ENCODE assay signal across 9 mouse cellular contexts in genomic region chr5:148180590-148181307, GRCm38 (mm10).
DNase-seq lines count a peak whose midpoint lies in the region; ATAC-seq and TF ChIP-seq lines count a peak whose summit lies in the region.
"Had no signal": no experiment of that assay in that cellular context is flagged by ENCODE, and none has a peak within 500 bp of the region (broad histone marks: within the 10 kb centered on the region; RNA-seq: fewer than 3 reads in every experiment).

No protein-coding gene starts in this region.

- H3K27ac ChIP-seq in heart, adult 2 months: no peak overlapping the region
- no peak overlapping the region for H3K27ac ChIP-seq in heart, embryonic 10.5 days
- no peak overlapping the region for H3K27ac ChIP-seq in MEL (ENCODE audit: control insufficient read depth, low read depth, low read length)
- 0 out of 2 replicates have a peak overlapping the region, but pooled peaks have one; percentile 19 for H3K27ac ChIP-seq in embryonic facial prominence, embryonic 10.5 days (replicated peaks)
- 0 out of 2 replicates have a peak overlapping the region, but pooled peaks have one; percentile 29 for H3K27ac ChIP-seq in hindbrain, embryonic 10.5 days
- H3K27ac ChIP-seq in limb, embryonic 13.5 days: no peak overlapping the region
- no peak overlapping the region for H3K27ac ChIP-seq in neural tube, embryonic 12.5 days
- H3K27ac ChIP-seq: limb, embryonic 12.5 days had no signal

- H3K79me2 ChIP-seq in heart, adult 2 months (replicated peaks; ENCODE audit: control insufficient read depth, insufficient read depth, low read length): no peaks in the 10 kb centered on the region
- no peaks in the 10 kb centered on the region for H3K79me2 ChIP-seq in MEL (ENCODE audit: control insufficient read depth, insufficient read depth, low read length, poor library complexity)

- H3K4me2 ChIP-seq in limb, embryonic 13.5 days (replicated peaks): no peak overlapping the region
- no peak overlapping the region for H3K4me2 ChIP-seq in neural tube, embryonic 12.5 days (replicated peaks)
- H3K4me2 ChIP-seq: limb, embryonic 12.5 days had no signal

- no peak for TF ChIP-seq POLR2A in heart, adult 2 months (IDR thresholded peaks at IDR 0.05; ENCODE audit: insufficient read depth, low read depth, low read length)
- no peak for TF ChIP-seq POLR2A in MEL (IDR thresholded peaks at IDR 0.05; ENCODE audit: control insufficient read depth in 1 of 2, insufficient read depth in 1 of 2, low read depth in 1 of 2, low read length in 2 of 2, poor library complexity in 1 of 2)

- peaks cover 4% of the 10 kb centered on the region; the same call in 1 of the 2 replicates for H3K9me3 ChIP-seq in heart, embryonic 10.5 days
- no peaks in the 10 kb centered on the region for H3K9me3 ChIP-seq in MEL (replicated peaks; ENCODE audit: insufficient read depth, low read length)
- H3K9me3 ChIP-seq in embryonic facial prominence, embryonic 10.5 days: peaks cover 5% of the 10 kb centered on the region; the same call in 1 of the 2 replicates
- peaks cover 32% of the 10 kb centered on the region for H3K9me3 ChIP-seq in hindbrain, embryonic 10.5 days
- H3K9me3 ChIP-seq in limb, embryonic 13.5 days: peaks cover 13% of the 10 kb centered on the region
- H3K9me3 ChIP-seq in neural tube, embryonic 12.5 days: peaks cover 7% of the 10 kb centered on the region; the same call in 1 of the 2 replicates

- no peak overlapping the region for H3K4me3 ChIP-seq in heart, adult 2 months
- H3K4me3 ChIP-seq in heart, embryonic 10.5 days: no peak overlapping the region
- H3K4me3 ChIP-seq in MEL (ENCODE audit: control insufficient read depth in 1 of 2, insufficient read depth in 1 of 2, low read depth in 2 of 2, low read length in 2 of 2): no peak overlapping the region
- H3K4me3 ChIP-seq in embryonic facial prominence, embryonic 10.5 days: no peak overlapping the region
- H3K4me3 ChIP-seq in hindbrain, embryonic 10.5 days: no peak overlapping the region
- H3K4me3 ChIP-seq in limb, embryonic 13.5 days: no peak overlapping the region
- H3K4me3 ChIP-seq in neural tube, embryonic 12.5 days: no peak overlapping the region
- H3K4me3 ChIP-seq: limb, embryonic 12.5 days had no signal

- no peaks in the 10 kb centered on the region for H3K36me3 ChIP-seq in heart, adult 2 months (ENCODE audit: control insufficient read depth, insufficient read depth, low read length)
- no peaks in the 10 kb centered on the region for H3K36me3 ChIP-seq in heart, embryonic 10.5 days
- H3K36me3 ChIP-seq in MEL (ENCODE audit: control insufficient read depth in 1 of 2, insufficient read depth in 2 of 2, low read length in 2 of 2): no peaks in the 10 kb centered on the region
- H3K36me3 ChIP-seq in embryonic facial prominence, embryonic 10.5 days (replicated peaks): no peaks in the 10 kb centered on the region
- no peaks in the 10 kb centered on the region for H3K36me3 ChIP-seq in hindbrain, embryonic 10.5 days
- H3K36me3 ChIP-seq in limb, embryonic 13.5 days: no peaks in the 10 kb centered on the region
- no peaks in the 10 kb centered on the region for H3K36me3 ChIP-seq in neural tube, embryonic 12.5 days
- H3K36me3 ChIP-seq: limb, embryonic 12.5 days had no signal

- peak; percentile 80 for TF ChIP-seq CTCF in heart, adult 2 months (IDR thresholded peaks at IDR 0.05)
- TF ChIP-seq CTCF in MEL (IDR thresholded peaks at IDR 0.05 in 2 of 3, conservative IDR thresholded peaks at IDR 0.05 in 1 of 3; ENCODE audit: control insufficient read depth in 1 of 3, insufficient read depth in 1 of 3, low read depth in 2 of 3, low read length in 3 of 3, poor library complexity in 1 of 3, severe bottlenecking in 1 of 3): peak; percentile 41 to 72 (median 65)

- intact Hi-C loops in heart, adult 2 months (cut with DNase I): loop anchor here (2.0 kb wide), 1 partner anchor 58 kb away; no protein-coding TSS in a partner anchor

- no peak overlapping the region for H3K9ac ChIP-seq in heart, adult 2 months (ENCODE audit: low read depth, low read length)
- H3K9ac ChIP-seq in MEL (ENCODE audit: control insufficient read depth, low read depth, low read length, poor library complexity, severe bottlenecking): no peak overlapping the region
- H3K9ac ChIP-seq in limb, embryonic 13.5 days: no peak overlapping the region
- H3K9ac ChIP-seq in neural tube, embryonic 12.5 days: no peak overlapping the region
- H3K9ac ChIP-seq: limb, embryonic 12.5 days had no signal

- DNase-seq in heart, adult 2 months: peak; percentile 24 to 52
- DNase-seq in heart, embryonic 10.5 days (ENCODE audit: low spot score): no peak
- peak; percentile 5 for DNase-seq in MEL (ENCODE audit: low read depth, low spot score)
- peak; percentile 61 for DNase-seq in embryonic facial prominence, embryonic 10.5 days (ENCODE audit: low spot score)
- DNase-seq in hindbrain, embryonic 10.5 days (ENCODE audit: low spot score): peak; percentile 40
- no peak for DNase-seq in left cerebral cortex, adult 9 months (ENCODE audit: low spot score in 2 of 2)

- TF ChIP-seq RAD21 in MEL (IDR thresholded peaks at IDR 0.05; ENCODE audit: low read depth, low read length): no peak

- 21% methylated on average over 13 of the region's 13 CpGs for WGBS in heart, adult 2 months
- 21% methylated on average over 13 of the region's 13 CpGs for WGBS in heart, embryonic 10.5 days
- WGBS in embryonic facial prominence, embryonic 10.5 days: 28% methylated on average over 13 of the region's 13 CpGs
- WGBS in hindbrain, embryonic 10.5 days: 31% methylated on average over 13 of the region's 13 CpGs
- 20% methylated on average over 13 of the region's 13 CpGs for WGBS in limb, embryonic 13.5 days
- 25% methylated on average over 13 of the region's 13 CpGs for WGBS in neural tube, embryonic 12.5 days

- no peaks in the 10 kb centered on the region for H3K4me1 ChIP-seq in heart, adult 2 months (ENCODE audit: control insufficient read depth, insufficient read depth, low read length)
- peaks cover 6% of the 10 kb centered on the region; the same call in 1 of the 2 replicates for H3K4me1 ChIP-seq in heart, embryonic 10.5 days
- no peaks in the 10 kb centered on the region for H3K4me1 ChIP-seq in MEL (ENCODE audit: control insufficient read depth in 1 of 2, insufficient read depth in 2 of 2, low read length in 2 of 2)
- peaks cover 18% of the 10 kb centered on the region for H3K4me1 ChIP-seq in embryonic facial prominence, embryonic 10.5 days
- H3K4me1 ChIP-seq in hindbrain, embryonic 10.5 days (replicated peaks): peaks cover 23% of the 10 kb centered on the region
- no peaks in the 10 kb centered on the region for H3K4me1 ChIP-seq in limb, embryonic 13.5 days
- H3K4me1 ChIP-seq in neural tube, embryonic 12.5 days: peaks cover 4% of the 10 kb centered on the region; the same call in 1 of the 2 replicates

- no peak for TF ChIP-seq EP300 in heart, adult 2 months (IDR thresholded peaks at IDR 0.05; ENCODE audit: insufficient read depth, low read depth, low read length)
- TF ChIP-seq EP300 in MEL (IDR thresholded peaks at IDR 0.05; ENCODE audit: low read depth in 1 of 2, low read length in 2 of 2): no peak

- peak; percentile 67; the same call in 1 of the 2 replicates for ATAC-seq in limb, embryonic 13.5 days (ENCODE audit: low FRiP score, low read depth)
- ATAC-seq in neural tube, embryonic 12.5 days (ENCODE audit: low FRiP score, low read depth): peak; percentile 53; the same call in 1 of the 2 replicates

- no peaks in the 10 kb centered on the region for H3K27me3 ChIP-seq in heart, adult 2 months (ENCODE audit: control insufficient read depth, insufficient read depth, low read length)
- H3K27me3 ChIP-seq in heart, embryonic 10.5 days (ENCODE audit: insufficient read depth, poor library complexity, severe bottlenecking): no peaks in the 10 kb centered on the region
- H3K27me3 ChIP-seq in MEL (ENCODE audit: control insufficient read depth in 1 of 2, insufficient read depth in 2 of 2, low read length in 2 of 2): no peaks in the 10 kb centered on the region
- H3K27me3 ChIP-seq in embryonic facial prominence, embryonic 10.5 days (replicated peaks; ENCODE audit: low read depth, poor library complexity, severe bottlenecking): no peaks in the 10 kb centered on the region
- no peaks in the 10 kb centered on the region for H3K27me3 ChIP-seq in hindbrain, embryonic 10.5 days (ENCODE audit: insufficient read depth, poor library complexity, severe bottlenecking)
- H3K27me3 ChIP-seq in limb, embryonic 13.5 days: 0 out of 2 replicates have a peak, but pooled peaks cover 5% of the 10 kb centered on the region
- no peaks in the 10 kb centered on the region for H3K27me3 ChIP-seq in neural tube, embryonic 12.5 days (replicated peaks)
- H3K27me3 ChIP-seq: limb, embryonic 12.5 days had no signal

TF ChIP-seq in MEL, 35 proteins besides CTCF, POLR2A, EP300 and RAD21:
- no peak for TF ChIP-seq UBTF (IDR thresholded peaks at IDR 0.05; ENCODE audit: borderline replicate concordance, insufficient read depth, low read depth, low read length)
- TF ChIP-seq SMC3 (IDR thresholded peaks at IDR 0.05; ENCODE audit: low read depth, low read length): peak; percentile 8; the same call in 1 of the 2 replicates

Comparison
In these comparisons a context has a peak if more than half of its experiments do, and no peak if none do; other contexts are left out.
1. DNase-seq: peak in heart, adult 2 months (2 of 2), MEL (single experiment), embryonic facial prominence, embryonic 10.5 days (single experiment) and hindbrain, embryonic 10.5 days (single experiment); none in heart, embryonic 10.5 days (single experiment) and left cerebral cortex, adult 9 months (0 of 2).
2. H3K27ac ChIP-seq: peak in embryonic facial prominence, embryonic 10.5 days (single experiment) and hindbrain, embryonic 10.5 days (single experiment); none in heart, adult 2 months (single experiment), heart, embryonic 10.5 days (single experiment), MEL (single experiment), limb, embryonic 13.5 days (single experiment) and neural tube, embryonic 12.5 days (single experiment).